Mouse (Mus musculus) gastrocnemius, postnatal 36 days (tissue): ENCODE measurements around the gene Cemip. TPM values are rescaled to one million over a fixed set of nuclear protein-coding genes. Genes with fewer than 3 reads are reported as not detected.

ENCODE experiments used
- DNase-seq, 2 experiments: peaks; one replicate each; pipeline ENCODE4 v3.0.0; 2022
- intact Hi-C: fragments of 180-260 bp; cut with DNase I; formaldehyde crosslinking; loops from one replicate; pipeline ENCODE4 v1.15.1; 2025
- total RNA-seq, 2 experiments: library from RNA; stranded (reverse); gene quantifications; 2 replicates each; pipeline ENCODE4 v1.2.3; 2021

Gene Cemip
- total RNA-seq, 2 experiments from 2014 or later, result 0.05 TPM; not detected in 1

DNA sequence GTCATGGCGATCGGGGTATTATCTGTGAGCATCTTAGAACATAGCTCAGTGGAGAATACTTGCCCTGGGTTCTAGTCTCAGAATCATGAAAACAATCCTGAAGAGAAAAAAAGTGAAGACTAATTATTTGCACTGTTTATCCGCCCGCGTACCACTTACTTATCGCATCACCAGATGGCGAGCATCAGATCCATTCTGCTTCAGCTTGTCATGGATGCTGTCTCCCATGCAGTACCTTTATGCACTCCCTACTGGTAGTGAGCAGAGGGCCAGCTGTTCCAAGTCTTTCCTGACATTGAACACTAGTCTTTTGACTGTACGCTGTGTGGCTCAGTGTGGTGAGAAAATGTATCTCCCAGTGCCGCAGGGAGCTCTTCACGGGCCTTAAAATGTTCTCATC lies 47.7 kb downstream of the Cemip start:
- intact Hi-C loops, result no loop called here
- no peak for DNase-seq

DNA sequence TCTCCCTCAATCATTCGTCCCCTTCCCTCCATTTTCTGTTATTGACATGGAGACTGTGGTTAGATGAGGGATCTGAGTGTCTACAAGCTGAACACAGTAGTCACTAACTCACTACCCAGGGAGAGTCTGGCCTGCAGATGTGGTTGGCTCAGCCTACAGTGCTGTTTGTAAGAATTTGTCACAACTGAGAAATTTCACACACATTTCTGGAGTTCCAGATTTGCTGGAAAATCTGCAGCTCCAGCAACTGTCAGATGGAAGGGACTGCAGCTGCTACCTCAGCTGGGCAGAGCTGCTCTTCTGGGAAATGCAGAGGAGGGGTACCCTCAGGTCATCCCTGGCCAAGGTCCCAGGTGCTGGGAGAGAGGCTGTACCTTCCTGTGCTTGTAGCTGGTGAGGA lies 53.5 kb downstream of the Cemip start:
- DNase-seq, result no peak
- intact Hi-C loops, result no loop called here

DNA sequence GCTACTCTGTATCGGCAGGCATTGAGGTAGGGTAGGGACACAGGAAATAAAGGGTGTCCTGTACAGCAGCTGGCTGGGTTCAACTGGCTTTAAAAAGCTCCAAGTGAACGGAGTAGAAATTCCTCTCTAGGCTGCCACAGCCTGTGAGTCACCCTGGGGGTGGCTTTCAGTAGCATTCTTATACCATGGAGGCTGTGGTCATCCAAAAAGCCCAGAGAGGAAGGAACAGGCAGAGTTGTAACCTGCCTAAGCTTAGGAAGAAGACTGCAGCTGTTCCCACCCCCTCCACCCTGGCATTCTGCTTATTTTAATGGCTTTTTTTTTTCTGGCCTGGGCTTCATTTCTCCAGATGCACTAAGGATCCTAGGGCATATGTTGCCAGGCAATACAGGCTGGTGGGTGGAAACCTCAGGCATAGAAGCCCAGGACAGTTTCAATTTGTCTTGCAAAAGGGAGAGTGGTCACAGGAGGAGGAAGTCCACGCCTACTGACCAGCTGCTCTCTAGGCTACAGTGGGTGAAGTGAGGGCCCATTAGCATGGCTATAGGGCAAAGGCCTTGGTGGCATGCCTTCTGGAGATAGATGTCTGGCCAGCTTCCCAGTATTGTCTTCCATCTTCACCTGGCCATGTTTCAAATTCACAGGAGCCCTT lies 57.1 kb downstream of the Cemip start:
- intact Hi-C loops, result no loop called here
- DNase-seq, result no peak

DNA sequence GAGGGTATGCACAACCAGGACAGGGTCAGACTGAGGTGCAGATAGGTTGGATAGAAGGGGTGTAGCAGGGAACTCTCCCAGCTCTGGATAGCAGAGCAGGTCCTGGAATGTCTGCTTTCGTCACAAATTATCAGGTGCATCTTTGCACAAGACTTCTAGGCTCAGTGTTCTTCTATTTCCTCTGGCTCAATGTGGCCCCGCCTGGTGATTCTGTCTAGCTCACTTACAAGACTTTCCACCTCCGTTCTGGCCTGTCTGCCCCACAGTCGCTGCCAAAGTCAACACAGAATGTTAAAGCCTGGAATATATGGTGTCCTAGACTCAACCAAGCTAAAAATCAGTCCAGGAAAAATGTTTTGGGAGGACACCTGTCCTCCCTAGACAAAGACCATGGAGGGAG lies 57.9 kb downstream of the Cemip start:
- DNase-seq, result no peak
- intact Hi-C loops, result no loop called here

DNA sequence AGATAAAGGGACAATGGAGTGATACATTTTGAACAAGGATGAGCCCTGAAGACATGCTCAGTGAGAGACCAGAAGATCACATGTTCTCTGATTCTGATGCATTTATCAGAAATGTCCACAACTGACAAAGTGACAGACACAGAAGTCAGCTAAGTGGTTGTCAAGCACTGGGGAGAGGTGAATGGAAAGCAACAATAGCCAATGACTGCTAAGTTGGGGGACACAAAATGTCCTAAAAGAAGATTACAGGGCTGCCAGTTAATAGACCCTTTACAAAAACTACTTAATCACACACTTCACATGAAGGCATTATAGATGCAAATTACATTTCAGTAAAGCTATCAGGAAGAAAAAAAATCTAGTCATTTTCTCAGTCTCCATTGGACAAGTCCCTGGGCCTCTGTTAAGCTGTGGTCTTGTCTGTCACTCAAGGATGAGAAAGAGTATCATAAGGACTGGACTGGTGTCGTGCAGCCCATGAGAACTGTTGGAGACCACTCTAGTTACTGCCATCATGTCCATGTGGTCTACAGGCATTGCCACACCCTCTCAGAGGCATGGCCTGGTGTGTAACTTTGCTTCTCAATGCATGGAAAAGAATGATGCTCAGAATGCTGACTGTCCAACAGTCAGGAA lies 59.2 kb downstream of the Cemip start:
- DNase-seq, result no peak
- intact Hi-C loops, result no loop called here

DNA sequence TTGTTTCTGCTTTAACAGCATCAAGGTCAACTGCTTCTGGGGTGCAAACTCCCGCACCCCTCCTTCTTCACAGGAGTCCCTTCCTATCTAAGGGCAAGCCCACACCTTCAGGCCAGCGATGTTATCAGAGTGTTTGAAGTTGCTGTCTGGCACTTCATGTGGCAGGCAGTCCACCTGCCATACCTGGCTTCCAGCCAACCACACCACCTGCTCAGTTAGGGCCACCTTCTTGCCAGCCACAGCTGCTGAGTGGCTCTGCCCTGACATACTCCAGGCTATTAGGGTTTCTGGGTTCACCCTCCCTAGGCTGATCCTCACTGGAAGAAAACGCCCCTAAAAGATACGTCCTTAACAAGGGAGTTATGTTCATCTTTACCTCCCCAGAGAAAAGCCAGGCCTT lies 60.2 kb downstream of the Cemip start:
- no peak for DNase-seq

DNA sequence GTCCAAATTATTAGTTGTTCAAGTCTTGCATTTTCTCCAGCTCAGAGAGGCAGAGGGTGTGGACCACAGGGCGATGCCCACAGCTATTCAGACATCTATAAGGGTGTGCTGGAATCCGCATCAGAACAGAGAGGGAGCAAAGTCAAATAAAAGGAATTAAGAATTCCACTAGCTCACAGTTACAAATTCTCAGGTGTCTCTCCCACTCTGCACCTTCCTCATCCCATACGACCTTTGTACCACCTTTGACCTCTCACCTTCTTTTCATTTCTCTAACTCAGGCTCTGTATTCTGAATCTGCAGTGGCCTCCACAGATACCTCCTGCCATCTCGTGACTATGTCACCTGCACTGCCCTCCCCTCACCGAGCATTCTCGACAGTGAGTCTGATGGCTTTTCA lies 62.8 kb downstream of the Cemip start:
- intact Hi-C loops, result no loop called here
- no peak for DNase-seq

More for the DNA sequence above, 60.2 kb downstream of the Cemip start:
- intact Hi-C loops, result no loop called here

DNA sequence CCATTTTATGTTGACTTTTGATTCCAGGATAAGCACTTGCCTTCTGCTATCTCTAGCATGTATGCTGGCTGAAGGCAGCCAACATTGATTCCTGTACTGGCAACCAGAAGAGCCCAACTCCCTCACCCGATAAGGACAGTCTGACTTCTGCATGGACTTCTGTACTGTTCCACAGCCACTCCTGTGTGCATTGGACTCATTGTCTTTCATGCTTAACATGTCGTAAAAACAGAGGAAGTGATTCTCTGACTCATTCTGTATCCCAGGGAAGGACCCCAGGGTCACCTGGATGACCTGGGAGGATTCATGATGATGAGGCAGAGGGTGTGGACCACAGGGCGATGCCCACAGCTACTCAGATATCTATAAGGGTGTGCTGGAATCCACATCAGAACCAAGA lies 63.8 kb downstream of the Cemip start:
- intact Hi-C loops, result no loop called here
- DNase-seq, result no peak

DNA sequence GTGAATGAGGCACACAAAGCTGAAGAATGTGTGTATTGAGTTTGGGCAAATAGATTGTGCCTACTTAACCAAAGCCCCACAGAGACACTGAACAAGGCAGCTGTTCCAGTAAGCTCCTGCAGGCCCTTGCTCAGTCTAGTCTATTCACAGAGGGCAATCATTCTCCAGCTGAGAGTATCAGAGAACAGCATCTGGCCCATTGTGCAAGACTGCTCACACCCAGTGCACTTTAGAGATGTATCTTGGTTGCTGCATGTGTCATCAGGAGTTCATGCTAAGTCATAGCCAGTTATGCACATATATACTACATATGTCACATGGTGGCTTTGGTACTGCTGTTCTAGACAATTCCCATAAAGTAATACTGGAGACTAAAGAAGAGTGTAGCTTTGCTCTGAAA lies 66.9 kb downstream of the Cemip start:
- intact Hi-C loops, result no loop called here
- DNase-seq, result no peak

DNA sequence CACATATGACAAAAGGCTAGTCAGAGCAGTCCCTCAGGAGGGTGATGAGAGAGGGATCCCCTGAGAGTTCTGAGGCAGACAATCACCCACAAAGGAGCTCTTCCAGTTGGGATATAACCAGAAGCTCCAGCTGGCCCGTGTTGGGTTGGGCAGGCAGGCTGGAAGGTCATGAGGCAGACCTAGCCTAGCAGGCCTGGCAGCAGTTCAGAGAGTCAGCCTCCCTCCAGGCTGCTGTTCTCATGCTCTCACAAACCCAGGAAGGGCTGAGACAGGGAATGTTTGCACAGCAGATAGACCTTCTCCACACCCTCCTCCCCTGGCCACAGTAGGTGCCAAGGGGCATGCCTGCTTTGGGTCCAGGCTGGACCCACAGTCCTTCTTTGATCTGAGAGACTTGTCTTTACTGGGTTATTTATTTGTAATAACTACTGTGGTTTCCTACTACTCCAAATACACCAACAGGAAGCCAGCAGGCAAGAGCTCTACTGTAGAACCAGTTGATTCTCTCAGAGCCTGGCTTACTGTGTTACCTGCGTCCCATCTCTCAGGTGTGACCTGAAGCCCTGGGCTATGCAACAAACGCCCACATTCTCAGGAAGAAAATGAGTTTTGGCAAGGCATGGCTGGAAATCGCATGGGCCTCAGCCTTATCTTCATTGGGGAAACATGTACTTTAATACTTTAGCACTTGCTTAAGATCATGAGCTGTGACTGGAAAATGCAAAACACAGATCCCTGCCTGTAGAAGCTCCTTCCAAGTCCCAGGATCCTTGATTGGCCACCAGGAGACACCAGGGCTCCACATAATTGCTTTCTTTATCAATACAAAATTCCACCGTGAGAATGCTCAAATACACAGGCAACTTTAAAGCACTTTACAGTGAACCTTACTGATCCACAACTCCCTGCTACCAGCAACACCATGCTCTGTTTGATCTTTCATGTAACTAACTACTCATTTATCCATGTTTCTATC lies 67.7 kb downstream of the Cemip start:
- intact Hi-C loops, result no loop called here
- peak; percentile 28 to 35 for DNase-seq

DNA sequence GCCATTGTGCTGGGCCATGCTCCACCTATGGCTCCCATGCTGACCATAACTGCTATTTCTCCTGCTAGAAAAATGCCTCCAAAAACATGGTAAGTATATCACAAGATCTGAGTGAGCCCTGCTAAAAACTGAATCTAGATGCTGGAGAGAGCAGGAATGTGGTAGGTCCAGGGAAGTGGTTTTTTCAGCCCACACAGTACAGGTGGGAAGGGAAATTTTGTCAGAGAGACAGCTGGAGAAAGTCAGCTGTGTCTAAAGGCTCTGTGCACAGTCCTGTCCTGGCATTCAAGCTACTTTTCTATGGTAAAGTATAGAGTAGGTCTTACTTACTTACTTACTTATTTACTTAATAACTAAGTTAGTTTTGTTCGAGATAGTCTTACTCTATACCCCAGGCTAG lies 71.3 kb downstream of the Cemip start:
- intact Hi-C loops, result no loop called here
- DNase-seq, result no peak

DNA sequence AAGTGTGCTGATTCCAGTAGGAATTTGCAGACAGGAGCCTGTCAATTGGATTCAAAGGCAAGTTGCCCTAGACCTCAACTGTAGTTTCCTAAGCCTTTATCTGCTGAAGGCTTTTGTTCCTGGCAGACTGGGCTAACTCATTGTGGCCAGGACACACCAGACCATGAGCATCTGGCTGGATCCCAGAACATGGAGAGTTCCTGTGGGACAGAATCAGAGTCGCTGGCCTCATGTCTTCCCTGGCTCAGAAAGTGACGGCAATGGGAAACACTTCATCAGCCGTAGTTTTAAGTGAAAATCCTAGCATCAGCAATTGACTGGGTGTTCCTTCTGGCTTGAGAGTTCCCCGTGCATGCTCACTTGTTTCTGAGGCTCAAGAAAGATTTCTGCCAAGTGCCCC lies 72.6 kb downstream of the Cemip start:
- peak in 1 of 2 experiments; percentile 30 for DNase-seq
- intact Hi-C loops, result no loop called here

DNA sequence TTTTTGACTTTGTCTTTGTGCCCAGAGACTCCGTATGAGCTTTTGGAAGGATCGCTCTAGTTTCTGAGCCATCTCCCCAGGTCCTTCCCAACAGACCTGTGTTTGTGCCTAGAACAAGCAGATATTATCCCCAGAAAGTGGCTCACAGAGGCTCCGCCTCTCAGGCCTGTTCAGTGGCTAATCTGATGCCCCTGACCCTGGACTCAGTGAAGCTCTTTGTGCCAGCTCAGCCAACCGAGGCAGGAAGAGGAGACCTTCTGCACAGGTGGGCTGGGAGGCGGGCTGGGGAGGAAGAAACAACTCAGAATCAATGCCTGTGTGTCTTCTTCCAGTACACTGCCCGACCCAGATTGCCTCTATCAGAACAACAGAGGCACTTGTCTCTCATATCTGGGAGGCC lies 81.9 kb downstream of the Cemip start:
- DNase-seq, result no peak
- intact Hi-C loops, result no loop called here

DNA sequence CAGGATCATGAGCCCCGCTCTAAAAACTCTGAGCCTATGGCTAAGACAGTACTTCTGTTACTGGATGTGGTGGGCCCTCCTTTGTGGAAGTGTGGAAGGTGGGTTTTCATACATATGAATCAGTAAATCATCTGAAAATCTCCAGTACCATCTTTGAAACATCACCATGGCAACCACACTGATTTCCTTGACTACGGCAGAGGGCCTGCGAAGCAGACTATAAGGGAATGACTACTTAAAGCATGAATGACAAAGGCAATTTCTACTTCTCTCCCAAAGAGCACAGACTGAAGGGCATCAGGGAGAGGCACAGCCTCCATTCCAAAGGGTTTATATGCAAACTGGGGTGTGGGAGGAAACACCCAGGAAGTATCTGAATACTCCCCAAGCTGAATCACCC lies 84.8 kb downstream of the Cemip start:
- intact Hi-C loops, result no loop called here
- DNase-seq, result no peak

DNA sequence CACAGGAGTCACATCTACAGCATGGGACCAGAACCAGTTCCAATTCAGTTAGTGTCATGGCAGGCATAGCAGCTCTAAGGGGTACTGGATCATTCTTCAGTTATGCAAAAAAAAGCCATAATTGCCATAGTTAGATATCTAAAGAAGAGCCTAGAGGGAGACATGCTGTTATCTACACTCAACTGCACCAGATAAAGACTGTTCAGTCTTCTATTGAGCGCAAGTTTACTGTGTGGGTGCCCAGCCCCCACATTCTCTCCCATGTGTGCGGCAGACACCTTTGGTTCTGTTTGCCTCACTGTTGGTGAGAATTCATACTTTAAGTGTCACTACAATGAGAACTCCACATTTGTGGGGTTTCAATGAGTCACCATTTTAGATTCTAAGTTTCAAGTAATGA lies 85.6 kb downstream of the Cemip start:
- no peak for DNase-seq
- intact Hi-C loops, result no loop called here

DNA sequence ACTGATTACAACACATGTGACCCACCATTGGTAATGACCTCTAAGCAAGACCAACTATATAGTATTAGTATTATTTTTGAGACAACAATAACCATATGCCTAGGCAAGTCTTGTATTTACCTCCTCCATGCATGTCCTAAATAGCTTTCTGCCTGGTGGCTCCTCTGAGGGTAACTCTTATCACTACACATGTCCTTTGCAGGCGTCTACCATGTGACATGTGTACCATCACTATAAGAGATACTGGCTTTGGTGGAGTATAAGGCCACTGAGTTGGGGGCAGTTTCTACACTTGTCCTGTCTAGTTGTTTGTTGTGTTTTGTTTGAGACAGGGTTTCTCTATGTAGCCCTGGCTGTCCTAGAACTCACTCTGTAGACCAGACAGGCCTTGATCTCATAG lies 86.7 kb downstream of the Cemip start:
- intact Hi-C loops, result no loop called here
- DNase-seq, result no peak

DNA sequence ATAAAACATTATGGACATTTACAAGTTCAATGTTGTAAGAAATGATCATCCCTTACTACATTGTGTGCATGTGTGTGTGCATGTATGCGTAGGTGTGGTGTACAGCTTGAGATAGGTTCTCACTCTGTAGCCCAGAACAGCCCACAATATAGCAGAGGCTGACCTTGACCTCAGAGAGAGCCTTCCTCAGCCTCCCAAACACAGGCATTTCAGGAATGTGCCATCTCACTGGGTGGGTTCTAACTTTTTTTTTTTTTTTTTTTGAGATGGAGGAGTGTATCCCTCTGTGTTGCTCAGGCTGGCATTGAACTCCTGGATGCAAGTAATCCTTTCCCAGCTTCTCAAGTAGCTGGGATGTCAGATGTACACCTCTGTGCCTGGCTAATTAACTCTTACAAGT lies 92.0 kb downstream of the Cemip start:
- DNase-seq, result no peak
- intact Hi-C loops, result no loop called here

DNA sequence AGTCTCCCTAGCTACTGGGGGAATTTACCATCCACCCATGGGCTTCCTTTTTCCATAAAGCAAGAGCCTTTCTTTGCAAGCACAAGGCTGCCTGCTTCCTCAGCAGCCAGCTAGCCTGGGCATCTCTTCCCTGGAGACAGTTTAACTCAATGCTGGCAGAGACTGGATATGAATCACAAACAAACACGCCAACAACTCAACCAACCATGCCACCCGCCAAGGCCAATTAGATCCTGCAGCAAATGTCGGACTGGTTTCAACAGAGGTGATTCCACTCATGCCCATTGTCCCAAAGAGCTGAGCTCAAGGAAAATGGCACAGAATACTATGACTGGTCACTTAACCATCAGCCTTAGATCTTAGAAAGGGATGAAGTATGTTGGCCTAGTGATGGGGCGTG lies 97.0 kb downstream of the Cemip start:
- intact Hi-C loops, result no loop called here

DNA sequence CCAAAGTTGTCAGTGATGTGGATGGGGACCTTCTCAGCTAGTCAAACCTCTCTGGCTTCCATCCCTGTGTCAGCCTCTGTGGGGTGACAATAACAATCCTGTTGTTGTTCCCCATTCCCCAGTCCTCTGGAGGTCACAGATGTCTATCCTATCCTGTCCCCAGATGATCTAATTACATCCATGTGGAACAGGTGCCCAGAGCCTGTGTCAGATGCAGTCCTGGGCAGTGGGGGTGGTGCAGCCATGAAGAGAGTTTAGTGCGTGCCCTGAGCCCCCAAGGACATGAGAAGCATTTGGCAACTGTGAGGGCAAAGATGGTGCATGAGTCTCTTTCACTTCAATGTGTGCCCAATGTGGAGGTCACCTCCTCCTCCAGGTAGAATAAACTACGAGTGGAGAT lies 100.6 kb downstream of the Cemip start:
- no peak for DNase-seq
- intact Hi-C loops, result no loop called here

More for the DNA sequence above, 97.0 kb downstream of the Cemip start:
- no peak for DNase-seq

DNA sequence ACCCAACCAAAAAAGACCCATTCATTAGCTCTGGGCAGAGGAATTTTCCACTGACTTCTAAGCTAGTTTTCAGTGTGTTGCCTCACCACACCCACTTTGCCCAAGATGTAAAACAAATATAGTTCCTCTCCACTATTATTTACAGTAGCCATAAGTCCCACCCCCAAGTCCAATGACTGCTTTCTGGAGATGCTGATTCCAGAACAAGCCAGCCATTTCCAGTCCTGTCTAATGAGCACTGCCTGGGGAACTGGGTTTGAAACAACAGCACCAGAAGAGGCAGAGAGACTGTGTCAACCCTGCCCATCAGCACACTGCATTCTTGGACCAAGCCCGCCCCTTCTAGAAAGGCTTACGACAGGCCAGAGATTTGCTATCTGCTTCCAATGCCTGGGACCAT lies 103.7 kb downstream of the Cemip start:
- intact Hi-C loops, result no loop called here

DNA sequence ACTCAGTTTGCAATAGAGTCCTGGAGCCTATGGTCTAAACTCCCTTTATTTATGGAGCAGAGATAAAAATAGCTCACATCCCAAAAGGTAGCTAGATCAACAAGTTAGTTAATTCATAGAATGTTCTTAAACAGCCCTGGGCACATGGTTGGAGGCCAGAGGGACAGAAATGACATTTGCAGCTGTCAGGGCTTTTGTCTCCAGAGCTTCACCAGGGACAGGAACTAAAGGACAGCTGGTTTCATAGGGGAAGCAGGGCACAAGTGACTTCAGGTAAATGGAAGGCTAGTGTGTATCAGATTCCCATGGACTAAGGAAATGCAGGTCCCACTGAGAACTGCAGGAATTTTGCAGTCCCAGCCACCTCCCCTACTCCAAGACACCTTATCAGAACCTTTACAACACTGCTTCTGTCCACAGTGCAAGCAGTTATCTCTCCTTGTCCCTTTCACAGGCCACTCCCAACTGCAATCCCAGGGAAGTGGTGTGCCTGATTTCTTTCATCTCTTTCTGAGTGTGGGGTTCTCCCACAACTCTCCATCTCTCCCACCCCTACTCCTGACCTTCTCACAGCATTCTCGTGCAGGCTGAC lies 107.3 kb downstream of the Cemip start:
- no peak for DNase-seq
- intact Hi-C loops, result no loop called here

More for the DNA sequence above, 103.7 kb downstream of the Cemip start:
- DNase-seq, result no peak
